Mouse (Mus musculus): ENCODE measurements around the gene Usp34. TPM values are rescaled to one million over a fixed set of nuclear protein-coding genes. Genes with fewer than 3 reads are reported as not detected.
"Not testable (repeated sequence)": the region's sequence is repeated elsewhere in the genome, so short reads cannot be mapped to it uniquely, and the experiment has no call there.

Usp34 gene
- total RNA-seq, 2 experiments from 2014 or later, result 30.2 to 35.4 TPM

- DNase-seq, result not testable (repeated sequence)
Measured at GRCm38 (mm10) chr11:23357226-23357625, 50.5 kb downstream of the Usp34 start.

- DNase-seq, result not testable (repeated sequence)
Measured at GRCm38 (mm10) chr11:23359687-23360235, 53.1 kb downstream of the Usp34 start.

- DNase-seq, result no peak
Measured at GRCm38 (mm10) chr11:23362305-23362704, 55.6 kb downstream of the Usp34 start.

- no peak for DNase-seq
Measured at GRCm38 (mm10) chr11:23364348-23364747, 57.7 kb downstream of the Usp34 start.

- DNase-seq, result no peak
Measured at GRCm38 (mm10) chr11:23372032-23372431, 65.3 kb downstream of the Usp34 start.

GRCm38 (mm10) chr11:23372490-23372889 lies 65.8 kb downstream of the Usp34 start:
- no peak for DNase-seq

GRCm38 (mm10) chr11:23380055-23380454 lies 73.4 kb downstream of the Usp34 start:
- DNase-seq, result no peak

- no peak for DNase-seq
Measured at GRCm38 (mm10) chr11:23380595-23380994, 73.9 kb downstream of the Usp34 start.

- no peak for DNase-seq
Measured at GRCm38 (mm10) chr11:23382787-23383186, 76.1 kb downstream of the Usp34 start.

GRCm38 (mm10) chr11:23389649-23390048 lies 83.0 kb downstream of the Usp34 start:
- DNase-seq, result no peak

- DNase-seq, result no peak
Measured at GRCm38 (mm10) chr11:23392567-23392966, 85.9 kb downstream of the Usp34 start.

- no peak for DNase-seq
Measured at GRCm38 (mm10) chr11:23396608-23397007, 89.9 kb downstream of the Usp34 start.

GRCm38 (mm10) chr11:23400978-23401776 lies 94.5 kb downstream of the Usp34 start:
- no peak for DNase-seq

GRCm38 (mm10) chr11:23428301-23428700 lies 121.6 kb downstream of the Usp34 start:
- no peak for DNase-seq

- DNase-seq, result no peak
Measured at GRCm38 (mm10) chr11:23430013-23430412, 123.3 kb downstream of the Usp34 start.

- no peak for DNase-seq
Measured at GRCm38 (mm10) chr11:23436076-23436475, 129.4 kb downstream of the Usp34 start.

GRCm38 (mm10) chr11:23465862-23466261 lies 159.2 kb downstream of the Usp34 start:
- not testable (repeated sequence) for DNase-seq

GRCm38 (mm10) chr11:23489955-23490354 lies 183.3 kb downstream of the Usp34 start:
- DNase-seq, result no peak

- no peak for DNase-seq
Measured at GRCm38 (mm10) chr11:23492048-23492790, 185.5 kb downstream of the Usp34 start.

- no peak for DNase-seq
Measured at GRCm38 (mm10) chr11:23495231-23495630, 188.5 kb downstream of the Usp34 start.

GRCm38 (mm10) chr11:23496661-23497060 lies 190.0 kb downstream of the Usp34 start:
- no peak for DNase-seq

- no peak for DNase-seq
Measured at GRCm38 (mm10) chr11:23497335-23497717, 190.6 kb downstream of the Usp34 start.

Measured in gastrocnemius, postnatal 25 days (tissue).